Mouse (Mus musculus) G1E (cell line): ENCODE measurements around the gene Chchd4. TPM values are rescaled to one million over a fixed set of nuclear protein-coding genes. Genes with fewer than 3 reads are reported as not detected.

Experiments
- ATAC-seq: 2 replicates; pipeline ENCODE4 v1.8.0; 2016; ENCODE audit warnings: mild to moderate bottlenecking; ENCODE audit not compliant: insufficient number of reproducible peaks, poor library complexity, low FRiP score, severe bottlenecking; ENCODE audit errors: extremely low read depth
- DNase-seq: peaks from one replicate; pipeline ENCODE4 v3.0.0; 2012; ENCODE audit warnings: low spot score
- H3K27me3 ChIP-seq: 2 replicates; pipeline ENCODE4 v1.6.1; 2012; ENCODE audit warnings: mild to moderate bottlenecking, low read length, inconsistent platforms; ENCODE audit not compliant: insufficient read depth
- H3K36me3 ChIP-seq: replicated peaks from 2 replicates; pipeline ENCODE3; 2012; ENCODE audit warnings: mild to moderate bottlenecking, inconsistent platforms
- H3K4me1 ChIP-seq: 2 replicates; pipeline ENCODE4 v1.6.1; 2012; ENCODE audit warnings: low read depth, low read length, inconsistent platforms, mixed read lengths; ENCODE audit not compliant: insufficient read depth
- H3K4me3 ChIP-seq: 2 replicates; pipeline ENCODE4 v1.5.1; 2012; ENCODE audit warnings: low read depth, mild to moderate bottlenecking, inconsistent platforms, low read length, moderate library complexity, mixed read lengths
- H3K9me3 ChIP-seq: replicated peaks from 2 replicates; pipeline ENCODE4 v1.6.1; 2012; ENCODE audit warnings: inconsistent platforms
- CTCF ChIP-seq: IDR thresholded peaks from 2 replicates; pipeline ENCODE4 v1.5.1; 2012; ENCODE audit warnings: low read depth, low read length, inconsistent platforms, mixed read lengths
- GATA1 ChIP-seq: IDR thresholded peaks from 2 replicates; pipeline ENCODE4 v1.6.1; 2012; ENCODE audit warnings: borderline replicate concordance, low read length, inconsistent platforms, mixed read lengths
- GATA2 ChIP-seq: IDR thresholded peaks from 2 replicates; pipeline ENCODE4 v1.6.1; 2012; ENCODE audit warnings: low read depth, low read length, inconsistent platforms, borderline replicate concordance
- POLR2AphosphoS5 ChIP-seq: IDR thresholded peaks from 2 replicates; pipeline ENCODE4 v1.6.1; 2012; ENCODE audit warnings: low read depth, low read length, inconsistent platforms; ENCODE audit not compliant: insufficient replicate concordance
- TAL1 ChIP-seq: conservative IDR thresholded peaks from 2 replicates; pipeline ENCODE4 v1.6.1; 2012; ENCODE audit warnings: low read depth, low read length, inconsistent platforms, mixed read lengths
- polyA plus RNA-seq: library from polyadenylated mRNA; stranded (reverse); fragments of >175 nt; gene quantifications from 2 replicates; pipeline ENCODE4 v1.2.3, GENCODE M21; 2012
- total RNA-seq, 2 experiments: library from RNA; stranded (forward) in 1 of 2; stranded (reverse) in 1 of 2; fragments of 200-1000 nt in 1 of 2; fragments of >200 nt in 1 of 2; fragmentation: Nextera tagmentation in 1 of 2; gene quantifications; 2 replicates each; pipeline ENCODE4 v1.2.3; 2014 to 2017

Chchd4 gene
- total and polyA plus RNA-seq, 3 experiments = 11.8 to 19.3 (median 16.1) TPM

- no peak for ATAC-seq
- Histone ChIP-seq H3K4me3 (no peak overlapping the region), H3K9me3 (no peaks in the 10 kb centered on the region), H3K36me3 (peaks cover 93% of the 10 kb centered on the region), H3K4me1 (peaks cover 43% of the 10 kb centered on the region), H3K27me3 (no peaks in the 10 kb centered on the region)
- DNase-seq = no peak
- no peak for TF ChIP-seq TAL1
- no peak for TF ChIP-seq POLR2AphosphoS5
- no peak for TF ChIP-seq GATA2
- no peak for TF ChIP-seq GATA1
- no peak for TF ChIP-seq CTCF
These were observed 6.2 kb downstream of the Chchd4 start for GRCm38 (mm10) chr6:91467106-91467505.

DNA sequence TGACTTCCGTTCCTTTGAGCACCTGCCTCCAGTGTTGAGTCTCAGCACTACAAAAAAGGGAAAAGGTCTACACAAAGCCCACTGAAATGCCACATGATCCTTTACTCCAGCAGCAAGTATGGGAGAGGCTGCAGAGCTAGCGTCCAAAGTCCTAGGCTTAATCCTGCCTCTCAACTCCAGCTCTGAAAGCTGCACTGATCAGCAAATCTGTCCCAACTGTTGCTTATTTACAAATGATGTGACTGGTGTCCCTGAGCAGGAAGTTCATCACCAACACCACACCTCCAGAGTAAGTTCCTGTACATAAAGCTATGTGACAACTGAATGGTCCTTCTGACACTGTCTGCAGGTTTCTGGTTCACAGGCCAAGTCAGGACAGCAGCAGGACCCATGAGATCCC is 7.6 kb downstream of the Chchd4 start:
- no peaks in the 10 kb centered on the region for H3K9me3 ChIP-seq
- H3K4me1 ChIP-seq = peaks cover 33% of the 10 kb centered on the region
- ATAC-seq = no peak
- peaks cover 88% of the 10 kb centered on the region for H3K36me3 ChIP-seq
- TF ChIP-seq POLR2AphosphoS5 (no peak), TAL1 (no peak), GATA1 (no peak), GATA2 (no peak), CTCF (no peak)
- H3K27me3 ChIP-seq = no peaks in the 10 kb centered on the region
- H3K4me3 ChIP-seq = no peak overlapping the region
- DNase-seq = no peak

DNA sequence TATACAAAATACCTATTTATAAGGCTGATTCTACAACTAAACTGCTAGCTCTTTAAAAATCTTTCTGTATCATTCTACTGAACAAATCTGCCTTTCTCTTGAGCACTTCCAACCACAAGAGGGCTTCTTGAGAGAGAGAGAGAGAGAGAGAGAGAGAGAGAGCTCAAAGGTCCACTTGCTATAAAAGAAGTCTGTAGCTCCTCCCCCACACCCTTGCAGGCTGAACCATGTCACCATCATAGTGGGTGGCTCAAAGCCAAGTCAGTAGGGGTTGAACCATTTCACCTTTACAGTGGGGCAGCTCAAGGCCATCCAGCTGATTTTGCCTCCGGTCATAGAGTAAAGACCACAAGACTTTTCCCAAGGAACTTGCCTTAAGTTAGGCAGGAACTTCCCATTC is 13.9 kb downstream of the Chchd4 start:
- no peak for ATAC-seq

DNA sequence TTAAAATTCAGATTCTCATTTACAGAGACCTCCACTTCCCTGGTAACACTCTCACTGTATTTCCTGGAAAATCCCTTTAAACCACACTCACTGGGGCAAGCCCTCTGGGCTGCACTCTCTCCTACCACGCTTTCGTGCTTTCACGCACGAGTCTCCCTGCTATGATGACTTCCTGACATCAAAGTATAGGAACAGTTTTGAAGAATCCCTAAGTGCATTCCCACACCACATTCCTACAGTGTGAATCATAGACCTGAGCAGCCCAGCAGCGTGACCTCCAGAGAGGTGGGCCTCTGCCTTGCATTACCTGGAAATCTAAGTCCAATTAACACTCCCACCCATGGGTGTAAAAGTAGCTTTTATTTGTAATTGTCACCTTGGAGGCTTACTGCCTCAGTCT is 18.8 kb downstream of the Chchd4 start:
- H3K9me3 ChIP-seq = no peaks in the 10 kb centered on the region
- no peaks in the 10 kb centered on the region for H3K36me3 ChIP-seq
- TF ChIP-seq POLR2AphosphoS5 (no peak), CTCF (no peak), TAL1 (no peak), GATA1 (no peak), GATA2 (no peak)
- H3K4me3 ChIP-seq = no peak overlapping the region
- H3K4me1 ChIP-seq = no peaks in the 10 kb centered on the region
- peaks cover 28% of the 10 kb centered on the region for H3K27me3 ChIP-seq
- no peak for DNase-seq
- no peak for ATAC-seq

More for the DNA sequence above, 13.9 kb downstream of the Chchd4 start:
- DNase-seq = no peak
- Histone ChIP-seq H3K36me3 (peaks cover 25% of the 10 kb centered on the region), H3K4me1 (no peaks in the 10 kb centered on the region), H3K27me3 (peaks cover 6% of the 10 kb centered on the region; the same call in 1 of the 2 replicates), H3K9me3 (no peaks in the 10 kb centered on the region), H3K4me3 (no peak overlapping the region)
- TF ChIP-seq TAL1 = no peak
- no peak for TF ChIP-seq POLR2AphosphoS5
- no peak for TF ChIP-seq CTCF
- TF ChIP-seq GATA1 = no peak
- TF ChIP-seq GATA2 = no peak

DNA sequence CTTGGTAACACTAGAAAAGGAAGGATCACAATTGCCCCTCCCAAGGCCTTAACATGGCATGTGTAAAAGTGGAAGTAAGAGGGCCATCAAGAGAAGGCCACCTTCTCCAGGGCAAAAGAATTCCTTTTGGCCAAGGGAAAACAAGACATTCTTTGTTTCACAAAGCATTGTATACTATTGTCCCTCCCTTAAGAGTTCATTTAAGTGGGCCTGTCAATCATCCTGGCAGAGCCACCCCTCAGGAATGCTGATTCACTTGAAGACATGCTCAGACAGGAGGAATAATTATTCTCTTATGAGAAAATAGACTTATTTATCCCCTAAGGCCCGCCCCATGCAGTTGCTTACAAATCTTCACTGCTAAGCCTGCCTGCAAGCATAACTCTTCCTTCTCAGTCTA is 21.3 kb downstream of the Chchd4 start:
- Histone ChIP-seq H3K4me1 (no peaks in the 10 kb centered on the region), H3K27me3 (peaks cover 28% of the 10 kb centered on the region), H3K36me3 (no peaks in the 10 kb centered on the region), H3K9me3 (no peaks in the 10 kb centered on the region), H3K4me3 (no peak overlapping the region)
- DNase-seq (no peak), ATAC-seq (no peak)
- TF ChIP-seq CTCF = no peak
- no peak for TF ChIP-seq GATA1
- TF ChIP-seq TAL1 = no peak
- no peak for TF ChIP-seq POLR2AphosphoS5
- TF ChIP-seq GATA2 = no peak

GRCm38 (mm10) chr6:91449472-91450225 is 23.7 kb downstream of the Chchd4 start:
- Histone ChIP-seq H3K27me3 (peaks cover 38% of the 10 kb centered on the region), H3K36me3 (no peaks in the 10 kb centered on the region), H3K4me1 (no peaks in the 10 kb centered on the region), H3K9me3 (no peaks in the 10 kb centered on the region), H3K4me3 (no peak overlapping the region)
- DNase-seq = no peak
- no peak for ATAC-seq
- TF ChIP-seq TAL1 = no peak
- TF ChIP-seq POLR2AphosphoS5 = no peak
- TF ChIP-seq GATA1 = no peak
- no peak for TF ChIP-seq GATA2

DNA sequence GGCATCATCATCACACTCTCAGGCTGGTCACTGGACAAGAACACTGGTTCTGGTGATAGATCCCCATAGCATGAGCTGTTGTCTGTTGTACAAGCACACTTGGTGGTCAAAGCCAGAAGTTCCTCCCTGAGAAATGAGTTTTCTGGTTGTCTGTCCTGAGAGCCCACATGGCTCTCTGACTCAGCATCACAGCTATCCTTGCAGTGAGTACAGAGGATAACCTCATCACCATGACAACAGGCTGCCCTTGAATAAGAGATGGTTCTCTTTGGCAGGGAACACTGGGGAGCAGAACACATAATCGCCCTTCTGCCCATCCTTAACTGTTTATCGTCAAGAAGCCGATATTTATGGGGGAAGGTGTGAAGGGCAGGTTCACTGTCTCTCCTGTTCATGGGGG is 28.0 kb downstream of the Chchd4 start:
- Histone ChIP-seq H3K36me3 (peaks cover 13% of the 10 kb centered on the region), H3K9me3 (no peaks in the 10 kb centered on the region), H3K27me3 (peaks cover 21% of the 10 kb centered on the region), H3K4me3 (no peak overlapping the region), H3K4me1 (peaks cover 14% of the 10 kb centered on the region)
- no peak for DNase-seq
- TF ChIP-seq TAL1 (no peak), CTCF (no peak), GATA2 (no peak), GATA1 (no peak), POLR2AphosphoS5 (no peak)
- no peak for ATAC-seq
